Mouse (Mus musculus): ENCODE measurements around the gene Babam2. TPM values are rescaled to one million over a fixed set of nuclear protein-coding genes. Genes with fewer than 3 reads are reported as not detected.

Gene Babam2
- polyA plus RNA-seq, 1 experiment from 2014 or later: 57.4 TPM

DNA sequence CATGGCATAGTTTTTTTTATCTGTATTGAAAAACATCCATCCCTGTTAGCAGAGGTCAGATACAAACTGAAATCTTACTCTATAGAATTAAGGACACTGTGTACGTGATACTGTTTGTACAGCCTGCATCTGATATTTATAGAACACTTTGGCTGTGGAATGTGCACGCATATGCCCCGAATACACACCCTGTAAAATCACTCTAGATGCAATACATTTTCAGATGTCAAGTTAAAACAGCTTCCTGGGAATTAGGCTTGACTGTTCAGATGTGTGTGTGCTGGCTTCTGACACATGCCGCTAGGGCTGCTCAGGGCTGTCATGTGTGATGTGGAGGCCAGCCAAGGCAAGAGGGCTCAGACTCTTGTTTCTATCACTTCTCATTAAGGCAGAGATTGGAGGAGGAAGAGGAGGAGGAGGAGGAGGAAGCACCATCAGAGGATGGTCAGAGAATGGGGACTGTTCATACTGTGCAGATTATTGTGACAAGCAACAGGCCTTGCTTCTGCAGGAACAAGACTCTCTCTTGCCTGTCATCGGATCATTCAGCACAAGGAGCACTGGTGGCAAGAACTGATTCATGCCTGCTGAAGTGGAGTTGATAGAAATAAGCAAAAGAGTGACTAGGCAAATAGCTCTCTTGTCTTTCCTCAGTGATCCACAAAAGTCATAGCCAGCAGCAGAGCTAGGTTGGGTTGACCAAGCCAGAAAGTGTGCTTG is 368.7 kb downstream of the Babam2 start:
- H3K27me3 ChIP-seq (ENCODE audit: low read depth, poor library complexity, severe bottlenecking): no peaks in the 10 kb centered on the region
- H3K36me3 ChIP-seq: no peaks in the 10 kb centered on the region
- no peak overlapping the region for H3K4me3 ChIP-seq
- H3K9me3 ChIP-seq (replicated peaks): no peaks in the 10 kb centered on the region
- no peak for DNase-seq (ENCODE audit: low spot score)
- WGBS: 89% methylated on average over 5 of the region's 5 CpGs
- H3K27ac ChIP-seq (replicated peaks): no peak overlapping the region
- H3K4me1 ChIP-seq: no peaks in the 10 kb centered on the region

DNA sequence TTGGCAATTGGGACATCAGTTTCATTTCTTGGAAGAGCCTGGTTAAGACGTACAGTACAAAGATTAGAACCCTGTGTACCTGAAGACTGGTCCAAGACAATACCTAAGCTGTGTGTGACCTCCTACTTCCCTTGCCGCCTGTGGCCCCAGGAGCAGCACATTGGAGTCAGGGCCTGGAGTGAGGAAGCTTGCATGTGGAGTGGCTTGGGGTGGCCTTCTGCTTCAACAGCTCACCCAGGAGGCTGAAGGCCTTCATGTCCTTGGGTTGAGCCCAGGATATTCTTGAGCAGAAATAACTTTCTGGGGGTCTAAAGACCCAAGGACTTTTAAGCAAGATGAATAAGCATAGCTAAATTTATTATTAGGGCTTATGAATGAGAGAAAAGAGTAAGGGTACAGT is 369.4 kb downstream of the Babam2 start:
- Histone ChIP-seq H3K4me3 (no peak overlapping the region), H3K9me3 (replicated peaks) (no peaks in the 10 kb centered on the region), H3K4me1 (no peaks in the 10 kb centered on the region), H3K36me3 (no peaks in the 10 kb centered on the region), H3K27me3 (ENCODE audit: low read depth, poor library complexity, severe bottlenecking) (no peaks in the 10 kb centered on the region), H3K27ac (replicated peaks) (no peak overlapping the region)
- no peak for DNase-seq (ENCODE audit: low spot score)
- 88% methylated on average over 2 of the region's 2 CpGs for WGBS

DNA sequence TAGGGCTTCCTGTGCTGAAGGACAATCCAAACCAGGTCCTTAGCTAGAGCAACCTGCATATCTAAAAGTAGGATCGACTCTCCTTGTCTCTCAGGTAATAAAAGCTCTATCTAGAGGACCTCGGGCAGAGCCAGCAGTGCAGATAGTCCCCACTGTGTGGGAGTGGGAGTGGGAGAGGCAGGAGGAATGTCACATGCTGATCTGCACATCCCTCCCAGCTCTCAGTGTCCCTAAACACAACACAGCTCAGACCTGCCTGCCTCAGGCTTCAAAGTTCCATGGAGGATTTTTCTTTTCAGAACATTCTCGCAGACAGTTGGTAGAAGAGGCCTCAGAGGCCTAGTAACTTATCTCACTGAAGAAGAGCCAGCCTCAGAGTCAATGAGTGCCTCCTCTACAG is 371.1 kb downstream of the Babam2 start:
- no peaks in the 10 kb centered on the region for H3K9me3 ChIP-seq (replicated peaks)
- H3K4me1 ChIP-seq: no peaks in the 10 kb centered on the region
- DNase-seq (ENCODE audit: low spot score): no peak
- H3K27ac ChIP-seq (replicated peaks): no peak overlapping the region
- H3K4me3 ChIP-seq: no peak overlapping the region
- WGBS: 89% methylated on average over 3 of the region's 3 CpGs
- H3K36me3 ChIP-seq: no peaks in the 10 kb centered on the region
- no peaks in the 10 kb centered on the region for H3K27me3 ChIP-seq (ENCODE audit: low read depth, poor library complexity, severe bottlenecking)

DNA sequence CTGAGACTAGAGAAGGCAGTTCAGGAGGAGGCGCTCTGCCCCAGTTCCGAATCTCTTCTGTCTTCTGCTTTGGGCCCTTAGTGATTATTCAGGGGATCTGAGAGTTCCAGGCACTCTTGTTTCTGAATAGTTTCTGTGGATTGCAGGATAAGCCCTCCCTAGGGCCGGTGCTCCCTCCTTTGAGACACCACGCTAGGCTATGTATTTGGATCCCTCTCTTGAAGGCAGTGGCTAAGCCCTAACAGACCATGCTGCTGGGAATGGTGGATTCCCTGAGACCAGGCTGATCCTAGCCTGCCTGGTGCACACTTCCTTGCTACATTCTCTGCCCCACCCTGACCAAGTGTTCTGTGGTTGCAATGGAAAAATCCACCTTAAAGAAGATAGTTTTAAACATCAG is 371.6 kb downstream of the Babam2 start:
- no peak overlapping the region for H3K27ac ChIP-seq (replicated peaks)
- no peaks in the 10 kb centered on the region for H3K27me3 ChIP-seq (ENCODE audit: low read depth, poor library complexity, severe bottlenecking)
- 61% methylated on average over 4 of the region's 4 CpGs for WGBS

DNA sequence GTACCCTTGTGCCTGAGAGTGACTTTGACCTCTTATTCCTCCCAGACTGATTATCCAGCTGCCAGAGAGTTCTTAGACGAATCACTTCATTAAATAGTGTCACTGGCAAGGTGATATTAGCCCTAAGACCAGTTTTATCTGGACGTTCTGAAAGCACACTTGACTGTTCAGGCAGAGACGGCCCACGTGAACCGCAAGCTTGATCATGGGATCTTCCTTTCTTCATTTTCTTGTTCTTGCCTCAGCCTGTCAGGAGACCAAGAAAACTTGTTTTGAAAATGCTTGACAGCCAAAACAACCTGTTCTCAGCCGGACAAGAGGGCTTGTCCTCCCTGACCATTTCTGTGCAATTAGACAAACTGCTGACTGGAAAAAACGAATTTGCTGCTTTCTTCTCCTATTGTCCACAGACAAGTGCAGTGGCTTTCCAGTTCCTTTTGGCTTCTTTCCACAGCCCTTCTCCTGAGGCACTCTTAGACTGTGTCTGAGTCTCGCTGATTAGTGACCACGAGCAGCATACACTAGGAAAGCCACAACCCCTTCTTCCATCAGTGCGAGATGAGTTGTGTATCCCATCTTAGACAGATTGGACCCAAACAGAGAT is 372.2 kb downstream of the Babam2 start:
- no peaks in the 10 kb centered on the region for H3K4me1 ChIP-seq
- no peak overlapping the region for H3K27ac ChIP-seq (replicated peaks)
- no peak for DNase-seq (ENCODE audit: low spot score)
- no peaks in the 10 kb centered on the region for H3K9me3 ChIP-seq (replicated peaks)
- 86% methylated on average over 10 of the region's 10 CpGs for WGBS
- no peaks in the 10 kb centered on the region for H3K36me3 ChIP-seq
- H3K27me3 ChIP-seq (ENCODE audit: low read depth, poor library complexity, severe bottlenecking): no peaks in the 10 kb centered on the region
- no peak overlapping the region for H3K4me3 ChIP-seq

More for the DNA sequence above, 371.6 kb downstream of the Babam2 start:
- Histone ChIP-seq H3K4me1 (no peaks in the 10 kb centered on the region), H3K4me3 (no peak overlapping the region), H3K36me3 (no peaks in the 10 kb centered on the region), H3K9me3 (replicated peaks) (no peaks in the 10 kb centered on the region)
- no peak for DNase-seq (ENCODE audit: low spot score)

DNA sequence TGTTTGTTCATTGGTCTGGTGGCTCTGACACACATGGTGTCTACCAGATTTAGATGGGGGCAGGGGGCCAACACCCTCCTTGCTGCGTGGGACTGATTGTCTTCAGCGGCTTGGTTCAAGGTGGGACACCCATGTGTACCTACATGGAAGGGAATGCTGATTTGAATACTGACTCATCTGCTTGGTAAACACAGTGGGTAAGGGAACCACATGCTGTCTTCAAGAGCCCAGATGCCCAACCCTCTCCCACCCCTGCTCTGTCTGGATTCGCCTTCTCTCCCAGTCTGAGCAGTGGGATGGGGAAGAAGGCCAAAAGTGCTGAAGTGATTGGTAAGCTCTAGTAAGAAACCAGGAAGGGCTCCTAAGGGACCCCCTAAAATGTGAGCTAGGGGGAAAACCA is 373.3 kb downstream of the Babam2 start:
- Histone ChIP-seq H3K27me3 (ENCODE audit: low read depth, poor library complexity, severe bottlenecking) (no peaks in the 10 kb centered on the region), H3K27ac (replicated peaks) (no peak overlapping the region), H3K4me1 (no peaks in the 10 kb centered on the region), H3K36me3 (no peaks in the 10 kb centered on the region), H3K9me3 (replicated peaks) (no peaks in the 10 kb centered on the region), H3K4me3 (no peak overlapping the region)
- DNase-seq (ENCODE audit: low spot score): no peak
- 88% methylated on average over 3 of the region's 3 CpGs for WGBS

DNA sequence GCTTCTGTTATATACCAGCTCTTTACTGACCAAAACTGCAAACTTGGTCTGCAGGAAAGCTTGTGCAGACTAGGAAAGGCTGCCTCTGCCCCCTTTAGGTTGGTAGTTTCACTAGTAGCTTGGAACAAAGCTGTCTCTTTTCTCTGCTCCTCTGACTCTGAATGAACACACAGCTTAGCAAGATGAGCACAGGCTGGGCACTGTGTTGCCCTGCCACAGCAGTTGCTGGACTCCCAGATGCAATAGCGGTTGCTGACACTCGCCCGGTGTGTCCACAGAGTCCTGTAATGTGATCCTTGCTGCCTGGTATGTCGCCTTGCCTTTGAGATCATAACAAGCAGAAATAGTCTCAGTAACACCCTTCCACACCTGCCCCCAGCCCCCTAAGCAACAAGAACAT is 373.8 kb downstream of the Babam2 start:
- DNase-seq (ENCODE audit: low spot score): no peak
- no peak overlapping the region for H3K4me3 ChIP-seq
- no peaks in the 10 kb centered on the region for H3K4me1 ChIP-seq
- no peaks in the 10 kb centered on the region for H3K27me3 ChIP-seq (ENCODE audit: low read depth, poor library complexity, severe bottlenecking)
- H3K27ac ChIP-seq (replicated peaks): no peak overlapping the region
- H3K9me3 ChIP-seq (replicated peaks): no peaks in the 10 kb centered on the region
- no peaks in the 10 kb centered on the region for H3K36me3 ChIP-seq
- 81% methylated on average over 4 of the region's 4 CpGs for WGBS

DNA sequence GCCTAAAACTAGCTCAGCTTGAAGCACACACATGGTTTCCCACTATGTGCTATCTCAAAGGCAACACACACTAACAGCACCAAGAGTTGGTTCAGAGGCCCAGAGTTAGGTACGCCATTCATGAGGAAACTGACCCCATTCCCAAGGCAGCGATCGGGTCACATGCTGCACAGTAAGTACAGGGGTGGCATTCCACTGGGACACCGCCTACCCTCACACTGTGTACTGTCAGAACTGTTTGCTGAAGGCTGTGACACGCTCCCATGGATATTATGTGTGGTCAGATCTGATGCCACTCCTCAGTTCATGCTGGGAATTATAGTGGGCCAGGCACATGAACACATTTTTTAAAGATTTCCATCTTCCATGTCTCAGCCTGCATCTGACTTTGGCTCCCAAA is 374.3 kb downstream of the Babam2 start:
- Histone ChIP-seq H3K4me1 (no peaks in the 10 kb centered on the region), H3K27ac (replicated peaks) (no peak overlapping the region), H3K27me3 (ENCODE audit: low read depth, poor library complexity, severe bottlenecking) (no peaks in the 10 kb centered on the region), H3K4me3 (no peak overlapping the region), H3K9me3 (replicated peaks) (no peaks in the 10 kb centered on the region), H3K36me3 (no peaks in the 10 kb centered on the region)
- DNase-seq (ENCODE audit: low spot score): no peak
- WGBS: 94% methylated on average over 5 of the region's 5 CpGs

DNA sequence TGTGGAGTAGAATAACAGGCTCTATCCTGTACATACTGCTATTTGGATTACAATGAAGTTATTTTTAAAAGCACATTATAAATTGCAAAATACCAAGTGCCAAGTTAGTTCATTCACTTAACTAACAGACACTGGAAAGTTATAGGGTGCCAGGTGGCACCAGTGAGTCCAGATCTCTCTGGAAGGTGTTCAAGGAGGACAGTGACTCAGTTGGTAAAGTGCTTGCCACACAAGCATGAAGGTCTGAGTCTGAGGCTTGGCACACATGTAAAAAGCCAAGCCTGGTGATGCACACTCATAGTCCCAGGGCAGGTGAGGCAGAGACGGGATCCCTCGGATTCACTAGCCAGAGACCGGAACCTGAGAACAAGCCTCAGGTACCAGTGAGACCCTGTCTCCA is 375.4 kb downstream of the Babam2 start:
- Histone ChIP-seq H3K4me3 (no peak overlapping the region), H3K27me3 (ENCODE audit: low read depth, poor library complexity, severe bottlenecking) (no peaks in the 10 kb centered on the region), H3K27ac (replicated peaks) (no peak overlapping the region), H3K4me1 (no peaks in the 10 kb centered on the region), H3K9me3 (replicated peaks) (no peaks in the 10 kb centered on the region), H3K36me3 (no peaks in the 10 kb centered on the region)
- 98% methylated on average over 3 of the region's 3 CpGs for WGBS
- no peak for DNase-seq (ENCODE audit: low spot score)

DNA sequence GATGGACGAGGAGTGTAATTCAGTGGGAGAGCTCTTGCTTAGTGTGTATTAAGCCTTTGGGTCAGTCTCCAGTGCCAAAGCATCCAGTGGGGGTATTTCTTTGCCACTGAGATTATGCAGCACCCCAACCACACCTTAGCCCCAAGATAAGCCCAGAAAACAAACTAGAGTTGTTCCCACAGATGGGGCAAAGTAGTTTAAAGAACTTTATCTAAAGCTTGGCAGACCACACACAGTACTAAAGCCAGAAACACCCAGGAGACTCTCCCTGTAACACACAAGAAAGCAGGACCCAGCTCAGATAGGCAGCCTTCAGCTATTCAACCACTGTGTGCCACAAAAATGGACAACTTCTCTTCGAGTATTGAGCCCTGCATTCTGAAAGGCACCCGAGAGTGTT is 376.6 kb downstream of the Babam2 start:
- no peaks in the 10 kb centered on the region for H3K27me3 ChIP-seq (ENCODE audit: low read depth, poor library complexity, severe bottlenecking)
- WGBS: 89% methylated on average over 3 of the region's 3 CpGs
- H3K9me3 ChIP-seq (replicated peaks): no peaks in the 10 kb centered on the region
- H3K4me1 ChIP-seq: no peaks in the 10 kb centered on the region
- DNase-seq (ENCODE audit: low spot score): no peak
- H3K27ac ChIP-seq (replicated peaks): no peak overlapping the region
- no peak overlapping the region for H3K4me3 ChIP-seq
- H3K36me3 ChIP-seq: no peaks in the 10 kb centered on the region

DNA sequence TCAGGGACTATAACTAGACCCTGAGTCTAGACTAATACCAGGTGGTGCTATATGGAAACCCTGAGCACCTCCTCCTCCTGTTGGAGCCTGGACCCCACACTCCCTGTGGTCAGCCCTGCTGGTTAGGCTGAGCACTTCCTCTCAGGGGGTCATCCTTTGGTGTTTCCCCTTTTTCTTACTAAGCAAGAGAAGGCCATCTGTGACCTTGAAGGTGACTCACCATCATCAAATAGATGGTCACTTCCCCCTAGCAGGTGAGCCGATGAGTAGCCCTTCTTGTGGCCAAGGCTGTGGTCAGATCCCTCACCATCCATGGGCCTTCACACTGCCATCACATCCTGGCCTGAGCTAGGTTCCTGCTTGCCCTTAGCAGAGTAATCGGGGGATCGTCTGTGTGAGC is 379.7 kb downstream of the Babam2 start:
- Histone ChIP-seq H3K27me3 (ENCODE audit: low read depth, poor library complexity, severe bottlenecking) (no peaks in the 10 kb centered on the region), H3K9me3 (replicated peaks) (no peaks in the 10 kb centered on the region), H3K36me3 (no peaks in the 10 kb centered on the region), H3K27ac (replicated peaks) (no peak overlapping the region), H3K4me3 (no peak overlapping the region), H3K4me1 (0 out of 2 replicates have a peak, but pooled peaks cover 3% of the 10 kb centered on the region)
- 91% methylated on average over 3 of the region's 3 CpGs for WGBS
- no peak for DNase-seq (ENCODE audit: low spot score)

DNA sequence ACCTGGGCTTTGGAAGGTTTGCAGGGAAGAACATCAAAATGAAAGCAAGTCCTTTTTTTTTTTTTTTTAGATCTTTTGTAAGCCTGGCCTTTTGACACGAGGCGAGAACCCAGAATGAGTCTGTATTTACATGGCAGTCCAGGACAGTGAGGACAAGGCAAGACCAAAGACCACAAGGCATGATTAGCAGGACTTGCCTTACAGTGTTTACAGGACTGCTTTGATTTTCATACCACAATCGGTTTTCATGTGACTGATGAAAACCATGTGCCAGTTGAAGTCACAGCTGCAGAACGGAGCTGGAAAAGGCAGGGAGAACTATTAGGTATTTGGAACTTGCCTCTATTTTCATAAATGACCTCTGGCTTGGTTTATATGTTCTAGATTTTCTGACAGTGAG is 381.5 kb downstream of the Babam2 start:
- Histone ChIP-seq H3K4me1 (0 out of 2 replicates have a peak, but pooled peaks cover 3% of the 10 kb centered on the region), H3K4me3 (no peak overlapping the region), H3K36me3 (no peaks in the 10 kb centered on the region), H3K27ac (replicated peaks) (no peak overlapping the region), H3K9me3 (replicated peaks) (no peaks in the 10 kb centered on the region), H3K27me3 (ENCODE audit: low read depth, poor library complexity, severe bottlenecking) (no peaks in the 10 kb centered on the region)
- no peak for DNase-seq (ENCODE audit: low spot score)
- 85% methylated on average over 4 of the region's 4 CpGs for WGBS

DNA sequence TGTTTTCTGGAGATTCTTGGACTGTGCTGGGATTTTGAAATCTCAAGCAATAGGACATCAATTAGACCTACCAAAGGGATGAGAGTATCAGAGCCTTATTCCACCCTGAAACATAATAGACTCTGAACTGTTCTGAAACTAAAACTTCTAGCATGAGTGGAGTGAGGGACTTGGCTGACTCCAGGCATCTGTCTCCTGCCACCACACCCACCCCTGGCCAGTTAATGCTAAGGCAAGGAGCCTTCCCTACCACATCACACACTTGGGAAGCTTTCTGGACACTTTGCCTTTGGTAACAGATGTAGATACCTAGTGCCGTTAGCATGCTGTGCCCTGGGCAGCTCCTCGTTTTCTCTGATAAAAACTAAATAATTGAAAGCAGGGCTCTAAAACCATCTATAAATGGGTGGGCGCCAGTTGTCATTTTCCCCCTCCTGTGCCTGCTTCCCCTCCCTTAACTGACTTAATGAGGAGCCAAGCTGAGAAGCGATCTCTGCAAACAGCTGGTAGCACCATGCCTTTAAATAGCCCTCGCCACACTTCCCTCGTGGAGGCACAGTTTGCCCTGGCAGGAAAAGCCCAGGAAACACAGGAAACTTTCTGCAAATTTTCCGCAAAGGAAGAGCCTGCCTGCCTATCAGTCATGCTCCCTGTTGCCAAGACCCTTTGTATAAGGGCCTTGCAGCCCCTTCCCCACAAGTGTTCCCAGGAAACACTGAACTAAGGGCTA is 383.2 kb downstream of the Babam2 start:
- H3K27ac ChIP-seq (replicated peaks): no peak overlapping the region
- no peak overlapping the region for H3K4me3 ChIP-seq
- H3K27me3 ChIP-seq (ENCODE audit: low read depth, poor library complexity, severe bottlenecking): no peaks in the 10 kb centered on the region
- H3K9me3 ChIP-seq (replicated peaks): no peaks in the 10 kb centered on the region
- WGBS: 60% methylated on average over 7 of the region's 7 CpGs
- H3K4me1 ChIP-seq: peaks cover 3% of the 10 kb centered on the region; the same call in 1 of the 2 replicates
- H3K36me3 ChIP-seq: no peaks in the 10 kb centered on the region
- no peak for DNase-seq (ENCODE audit: low spot score)

Data from midbrain, embryonic 10.5 days (tissue).